Mouse (Mus musculus) retina, embryonic 14.5 days (tissue): Measurements from ENCODE around the gene Gprc5b.

Experiments
- DNase-seq: peaks from one replicate; pipeline ENCODE4 v3.0.0-alpha.2; 2015; ENCODE audit warnings: low spot score

Gene Gprc5b

DNA sequence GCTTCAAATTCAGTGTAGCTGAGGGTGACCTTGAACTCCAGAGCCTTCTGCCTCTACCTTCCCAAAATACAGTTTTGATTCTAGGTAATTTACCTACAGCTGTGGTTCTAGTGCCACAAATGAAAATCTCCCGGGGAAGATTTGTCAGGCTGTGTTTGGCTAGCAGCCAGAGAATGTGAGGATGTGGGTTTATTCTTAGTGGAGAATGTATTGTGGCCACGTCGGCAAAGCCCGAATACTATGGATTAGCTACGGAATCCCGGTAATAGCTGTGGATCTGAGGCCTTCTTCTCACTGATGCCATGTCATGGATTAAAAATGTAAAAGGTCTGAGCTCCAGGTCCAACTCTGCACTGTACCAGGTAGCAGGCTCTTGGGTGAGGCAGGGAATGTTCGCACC is 45.3 kb downstream of the Gprc5b start:
- no peak for DNase-seq

DNA sequence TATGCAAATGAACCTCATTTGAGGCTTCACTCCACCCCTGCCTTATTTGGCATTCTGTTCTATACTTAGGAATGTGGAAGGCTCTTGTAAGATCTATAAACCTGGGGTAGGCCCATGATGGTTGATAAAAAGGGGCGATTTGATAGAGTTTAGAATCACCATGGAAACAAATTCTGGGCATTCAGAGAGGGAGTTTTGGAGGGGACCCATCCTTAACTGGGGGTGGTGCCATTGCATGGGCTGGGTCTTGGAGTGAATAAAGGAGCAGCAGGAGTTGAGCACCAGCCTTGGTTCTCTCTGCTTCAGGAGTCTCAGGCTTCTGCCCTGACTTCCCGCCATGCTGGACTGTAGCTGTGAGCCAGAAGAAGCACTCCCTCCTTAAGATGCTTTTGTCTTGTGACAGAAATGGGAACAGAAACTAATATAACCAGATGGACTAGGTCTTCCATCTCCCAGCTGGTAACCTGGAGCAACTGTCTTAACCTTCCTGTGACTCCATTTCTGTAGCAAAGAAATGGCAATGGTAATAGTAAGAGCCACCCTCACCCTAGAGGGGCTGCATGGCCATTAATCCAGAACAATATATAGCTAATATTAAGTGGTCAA is 46.2 kb downstream of the Gprc5b start:
- DNase-seq, result no peak

DNA sequence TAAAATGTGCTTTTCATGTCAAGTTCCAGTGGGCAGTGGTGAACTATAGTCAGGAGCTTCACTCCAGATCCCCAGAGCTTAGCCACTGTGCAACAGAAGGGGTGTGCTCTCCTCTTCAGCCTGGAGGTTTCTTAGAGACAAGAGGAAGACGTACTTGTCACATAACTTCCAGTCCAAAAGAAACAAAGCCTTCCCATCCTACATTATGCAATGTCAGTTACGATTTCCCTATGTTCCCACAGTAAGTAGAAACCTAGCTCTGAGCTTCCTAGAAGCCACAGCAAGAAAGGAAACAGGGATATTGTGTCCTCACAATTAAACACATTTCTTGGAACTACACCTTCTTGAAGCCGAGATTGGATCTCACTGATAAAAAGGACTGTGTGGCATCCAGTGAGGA is 47.8 kb downstream of the Gprc5b start:
- no peak for DNase-seq

DNA sequence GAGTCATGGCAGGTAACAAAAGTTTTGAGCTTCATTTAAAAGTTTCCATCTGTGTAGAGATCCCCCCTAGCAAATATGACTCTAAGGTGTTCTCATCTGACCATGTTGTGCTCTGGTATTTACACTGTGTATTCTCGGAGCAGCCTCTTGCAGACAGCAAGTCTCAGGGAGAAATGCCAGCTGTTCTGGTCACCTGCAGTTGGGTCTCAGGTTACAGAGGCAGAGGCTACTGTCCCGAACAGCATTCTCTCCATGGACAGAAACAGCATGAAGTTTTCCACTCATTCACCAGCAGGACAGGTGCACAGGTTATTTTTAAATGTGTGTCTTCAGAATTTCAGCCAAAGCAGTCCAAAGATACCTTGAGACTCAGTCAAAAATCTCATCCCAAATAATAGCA is 50.1 kb downstream of the Gprc5b start:
- DNase-seq, result no peak

DNA sequence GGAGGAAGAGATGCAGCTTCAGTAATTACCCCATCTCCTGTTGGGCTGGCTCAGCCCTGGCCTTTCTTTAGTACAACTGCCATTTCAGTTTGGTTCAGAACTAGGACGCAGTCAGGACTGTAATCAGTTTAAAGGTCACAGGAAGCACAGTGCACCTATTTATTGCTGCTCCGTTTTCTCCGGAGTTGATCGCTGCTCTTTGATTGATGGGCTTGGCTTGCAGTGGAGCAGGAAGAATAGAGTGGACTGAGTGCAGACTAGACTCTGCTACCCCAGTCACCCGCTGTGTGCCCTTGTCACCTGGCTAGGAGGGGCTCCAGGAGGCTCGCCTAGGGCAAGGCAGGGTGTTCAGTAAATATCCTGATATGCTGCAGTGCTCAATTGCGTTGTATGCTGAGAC is 51.8 kb downstream of the Gprc5b start:
- DNase-seq, result no peak

DNA sequence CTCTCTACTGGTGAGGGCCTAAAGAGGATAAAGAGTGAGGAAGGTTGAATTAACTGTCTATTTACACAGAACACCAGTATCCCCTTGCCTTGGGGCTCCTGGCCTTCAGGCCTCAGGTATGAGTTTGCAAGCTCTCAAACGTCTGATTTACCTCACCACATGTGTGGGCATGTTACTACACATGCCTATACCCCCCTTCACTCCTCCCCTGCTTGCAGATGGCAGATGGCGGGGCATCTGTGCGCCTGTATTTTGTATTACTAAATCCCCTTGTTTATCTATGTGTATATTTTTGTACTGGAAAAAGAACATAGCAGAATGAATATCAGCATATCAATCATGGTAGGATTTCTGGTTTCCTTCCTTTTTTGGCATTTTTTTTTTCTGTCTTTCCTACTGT is 52.7 kb downstream of the Gprc5b start:
- no peak for DNase-seq

DNA sequence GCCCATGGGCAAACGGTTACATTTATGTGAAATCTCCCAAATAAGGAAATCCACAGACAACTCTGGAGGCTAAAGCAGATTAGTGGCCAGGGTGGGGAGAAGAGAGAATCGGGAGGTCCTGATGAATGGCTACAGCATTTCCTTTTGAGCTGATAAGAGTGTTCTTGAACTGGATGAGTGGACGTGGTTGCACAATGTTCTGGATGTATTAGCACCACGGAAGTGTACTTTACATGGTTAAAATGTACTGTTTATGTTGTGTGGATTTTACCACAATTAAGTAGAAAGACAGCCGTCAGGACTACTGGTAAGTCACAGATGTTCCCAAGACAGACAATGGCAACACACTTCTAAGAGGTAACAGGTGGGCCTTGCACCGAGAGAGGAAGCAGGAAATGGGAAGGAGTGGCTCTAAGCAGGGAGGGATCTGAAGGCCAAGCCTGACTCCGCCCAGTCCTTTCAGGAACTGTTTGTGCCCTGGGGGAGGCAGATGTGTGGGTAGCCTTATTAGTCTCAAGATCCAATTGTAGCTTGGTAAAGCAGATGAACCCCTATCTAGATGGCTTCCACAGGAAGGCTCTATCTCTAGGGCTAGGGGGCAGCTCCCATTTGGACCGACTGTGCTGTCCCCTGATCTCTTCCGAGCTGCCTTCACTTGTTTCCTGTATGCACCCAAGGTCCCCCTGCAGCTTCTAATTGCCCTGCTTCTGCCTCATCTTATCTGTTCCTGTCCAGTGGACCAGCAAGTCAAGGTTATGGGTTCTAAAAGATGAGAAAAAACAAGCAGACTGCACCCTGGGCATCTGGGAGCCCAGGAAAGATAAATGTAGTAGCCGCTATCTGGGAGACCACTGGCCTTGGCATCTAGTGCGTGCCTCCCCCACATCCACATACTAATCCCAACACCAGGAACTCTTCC is 57.3 kb downstream of the Gprc5b start:
- DNase-seq, result no peak

DNA sequence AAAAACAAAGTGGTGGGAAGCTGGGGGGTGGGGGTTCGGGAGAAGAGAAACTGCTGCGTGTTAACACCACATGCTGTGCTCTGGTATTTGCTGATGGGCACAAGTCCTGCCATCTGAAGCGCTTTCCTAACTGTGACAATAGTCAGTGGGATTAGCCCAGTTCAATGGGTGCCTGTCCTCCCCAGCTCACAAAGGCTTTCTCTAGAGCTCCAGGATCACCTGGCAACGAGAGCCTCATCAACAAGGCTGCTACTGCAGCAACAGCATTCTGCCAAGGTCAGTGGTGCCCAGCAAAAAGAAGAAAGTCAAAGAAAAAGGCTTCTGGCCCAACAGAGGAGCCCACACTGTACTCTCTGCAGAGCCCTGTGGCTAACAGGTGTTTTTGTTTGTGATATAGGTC is 58.2 kb downstream of the Gprc5b start:
- DNase-seq, result peak; percentile 25

DNA sequence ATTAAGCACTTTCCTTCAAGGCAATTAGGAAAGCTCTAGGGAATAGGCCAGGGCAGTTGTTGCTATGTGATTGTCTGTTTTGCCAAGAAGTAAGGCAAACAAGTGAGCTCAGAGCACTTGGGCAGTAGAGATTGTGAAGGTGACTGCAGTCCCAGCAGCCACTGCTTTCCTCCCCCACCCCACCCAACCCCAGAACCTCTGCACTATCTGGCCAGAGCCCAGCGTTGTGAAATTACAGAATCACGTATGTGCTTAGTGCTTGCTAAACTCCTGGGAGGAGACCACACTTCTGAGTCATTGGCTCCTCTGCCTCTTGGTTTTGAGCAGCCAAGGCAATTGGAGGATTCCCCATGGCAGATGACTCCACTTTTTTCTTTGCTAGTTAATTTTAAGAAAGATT is 59.7 kb downstream of the Gprc5b start:
- DNase-seq, result no peak

DNA sequence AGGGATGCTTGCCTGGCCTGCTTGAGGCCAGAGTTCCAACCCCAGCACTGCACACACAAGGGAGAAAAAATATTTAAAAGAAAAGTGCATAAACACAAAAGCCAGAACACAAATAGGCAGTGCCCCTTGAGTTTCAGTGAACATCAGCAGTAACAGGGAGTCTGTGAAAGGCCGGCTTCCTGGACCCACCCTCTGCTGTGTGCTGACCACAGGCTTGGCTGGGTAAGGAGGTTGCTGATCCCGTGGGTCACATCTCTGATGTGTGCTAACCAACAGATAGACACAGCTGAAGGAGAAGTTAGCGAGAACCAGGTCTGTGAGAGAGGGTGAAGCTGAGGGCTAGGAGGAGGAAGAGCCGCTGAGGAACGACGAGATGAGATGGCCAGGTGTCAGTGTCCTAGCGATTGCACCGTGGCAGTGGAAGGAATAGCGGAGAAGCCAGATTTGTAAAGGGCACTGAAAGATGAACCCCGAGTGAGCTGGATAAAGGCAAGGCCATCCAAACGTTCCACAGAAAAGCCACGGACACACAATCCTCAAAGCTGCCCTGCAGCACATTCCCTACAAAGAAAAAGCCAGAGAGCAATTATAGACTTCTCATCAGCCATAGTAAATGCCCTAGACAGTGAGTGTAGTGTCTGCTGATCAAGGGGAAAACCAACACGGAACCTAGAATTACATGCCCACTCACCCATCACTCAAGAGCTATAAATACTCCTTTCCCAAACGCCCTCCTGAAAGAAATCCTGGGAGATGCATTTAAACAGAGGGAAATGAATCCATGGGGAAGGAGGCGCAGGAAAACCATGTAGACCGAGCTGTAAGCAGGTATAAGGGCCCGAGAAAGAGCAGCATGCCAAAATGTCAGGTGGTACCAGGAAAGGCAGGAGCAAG is 63.3 kb downstream of the Gprc5b start:
- no peak for DNase-seq

DNA sequence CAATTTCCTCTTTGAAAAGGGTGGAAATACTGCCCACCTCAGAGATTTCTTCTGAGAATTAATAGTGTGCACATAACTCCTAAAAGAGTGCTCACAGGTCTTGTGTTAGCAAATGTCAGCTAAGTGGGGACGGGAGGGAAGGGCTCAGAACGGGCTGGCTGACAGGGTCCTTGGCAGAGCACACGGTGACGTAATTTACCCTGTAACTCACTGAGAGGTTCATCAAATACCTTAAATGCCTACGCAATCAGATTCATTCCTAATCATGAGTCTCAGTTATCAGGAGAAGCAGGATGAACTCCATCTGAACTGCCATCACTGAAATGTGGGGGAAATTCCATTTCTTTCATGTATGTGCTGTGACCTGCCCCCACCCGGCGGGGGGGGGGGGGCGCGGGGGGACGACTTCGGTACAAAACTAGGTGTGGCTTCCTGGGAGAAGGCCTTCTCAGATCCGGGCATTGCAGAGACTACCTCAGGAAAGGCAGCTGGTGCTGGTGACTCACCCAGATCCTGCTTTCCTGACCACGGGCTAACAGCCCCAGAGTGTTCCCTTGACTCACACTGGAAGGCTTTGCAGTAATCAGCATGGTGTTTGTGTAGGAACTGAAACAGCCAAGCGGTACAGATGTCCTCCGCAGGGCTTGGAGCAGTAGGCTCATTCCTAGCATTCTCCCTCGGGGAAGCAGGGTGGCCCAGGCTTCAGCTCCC is 65.3 kb downstream of the Gprc5b start:
- DNase-seq, result no peak

DNA sequence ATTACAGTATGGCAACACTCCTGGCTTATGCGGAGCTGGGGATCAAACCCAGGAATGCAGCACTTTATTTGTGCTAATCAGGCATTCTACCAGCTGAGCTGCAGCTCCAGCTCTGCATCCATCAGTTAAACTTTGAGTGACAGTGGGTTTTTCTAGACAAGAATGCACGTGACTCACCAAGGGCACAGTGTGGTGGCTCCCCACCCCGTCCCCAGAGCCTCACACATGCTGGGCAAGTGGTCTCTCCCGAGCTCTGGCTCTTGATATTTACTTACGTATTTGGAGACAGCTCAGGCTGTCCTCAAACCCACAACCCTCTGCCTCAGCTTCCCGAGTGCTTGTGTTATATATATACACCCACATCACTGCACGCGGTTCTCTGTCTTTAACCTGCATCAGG is 66.1 kb downstream of the Gprc5b start:
- no peak for DNase-seq

DNA sequence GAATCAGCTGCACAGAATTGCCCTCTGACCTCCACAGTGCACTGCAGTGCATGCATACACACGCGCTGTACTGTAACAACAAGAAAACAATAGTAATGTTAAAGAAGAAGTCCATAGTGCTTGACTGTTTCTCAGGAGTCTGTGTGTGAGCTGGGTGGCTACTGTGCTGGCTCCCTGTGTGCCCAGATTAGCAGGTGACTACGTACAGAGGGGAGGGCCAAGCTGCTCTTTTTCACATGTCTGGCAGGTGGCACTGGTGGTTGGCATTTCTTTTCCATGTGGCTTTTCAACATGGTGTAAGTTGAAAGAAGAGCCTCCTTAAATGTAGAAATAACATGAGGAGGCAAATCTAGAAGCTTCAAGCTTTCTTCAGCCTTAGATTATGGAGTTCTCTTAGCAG is 66.7 kb downstream of the Gprc5b start:
- no peak for DNase-seq

DNA sequence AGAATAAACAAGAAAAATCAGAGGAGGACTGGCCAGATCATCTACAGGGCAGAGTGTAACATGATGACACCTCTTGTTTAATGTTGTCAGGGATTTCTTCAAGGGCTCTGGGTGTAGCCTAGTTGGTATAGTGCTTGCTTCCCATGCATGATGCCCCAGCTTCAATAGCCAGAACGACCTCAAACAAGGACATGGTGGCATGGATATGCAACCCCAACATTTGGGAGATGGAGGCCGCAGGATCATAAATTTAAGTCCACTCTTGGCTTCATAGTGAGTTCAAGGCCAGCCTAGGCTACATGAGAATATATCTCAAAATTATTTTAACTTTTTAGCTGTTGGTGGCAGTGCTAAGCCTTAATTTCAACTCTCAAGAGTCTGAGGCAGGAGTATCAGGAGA is 67.7 kb downstream of the Gprc5b start:
- no peak for DNase-seq

DNA sequence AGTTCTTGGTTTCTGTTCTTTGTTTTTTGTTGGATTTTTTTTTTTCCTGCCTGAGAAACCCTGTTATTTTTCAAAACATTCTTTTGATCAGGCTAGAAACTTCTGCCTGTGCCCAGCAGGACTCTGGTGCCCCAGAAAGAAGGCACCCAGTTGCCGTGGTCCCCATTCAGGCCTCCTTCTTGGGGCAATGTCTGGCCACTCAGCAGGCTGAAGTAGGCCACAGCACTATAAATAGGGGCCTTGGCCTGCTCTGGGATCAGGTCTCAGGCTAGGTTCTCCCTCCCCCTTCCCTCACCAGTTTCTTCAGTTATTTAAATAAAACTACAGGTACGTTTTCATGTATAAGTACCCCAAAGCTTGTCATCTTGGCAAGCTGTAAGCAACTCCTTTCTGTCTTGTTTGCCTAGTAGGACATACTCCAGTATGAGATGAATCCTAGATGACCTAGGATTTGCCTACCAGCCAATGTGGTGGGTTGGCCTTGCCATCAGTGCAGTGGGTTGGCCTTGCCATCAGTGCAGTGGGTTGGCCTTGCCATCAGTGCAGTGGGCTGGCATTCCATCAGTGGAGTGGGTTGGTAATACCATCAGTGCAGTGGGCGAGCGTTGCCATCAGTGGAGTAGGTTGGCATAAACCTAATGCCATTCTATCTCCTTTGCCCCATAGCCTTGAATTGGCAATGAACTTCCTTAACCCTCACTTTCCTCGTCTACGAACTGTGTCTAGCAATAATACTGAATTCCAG is 68.3 kb downstream of the Gprc5b start:
- no peak for DNase-seq

DNA sequence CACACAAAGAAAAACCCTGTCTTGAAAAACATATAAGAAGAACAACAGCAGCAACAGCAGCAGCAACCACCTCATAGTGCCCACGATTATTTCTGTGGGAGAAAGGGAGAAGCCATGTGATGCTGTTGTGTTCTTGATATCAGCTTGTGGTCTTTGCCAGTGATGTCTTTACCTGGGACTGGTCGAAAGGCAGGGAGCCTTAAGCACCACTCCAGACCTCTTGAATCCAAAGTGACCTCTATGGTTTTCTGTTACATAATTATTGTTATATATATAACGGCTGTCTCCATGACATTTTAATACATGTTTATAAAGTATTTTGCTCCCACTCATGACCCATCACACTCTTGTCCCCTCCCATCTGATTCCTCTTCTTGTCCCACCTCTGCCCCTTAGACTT is 69.5 kb downstream of the Gprc5b start:
- no peak for DNase-seq

DNA sequence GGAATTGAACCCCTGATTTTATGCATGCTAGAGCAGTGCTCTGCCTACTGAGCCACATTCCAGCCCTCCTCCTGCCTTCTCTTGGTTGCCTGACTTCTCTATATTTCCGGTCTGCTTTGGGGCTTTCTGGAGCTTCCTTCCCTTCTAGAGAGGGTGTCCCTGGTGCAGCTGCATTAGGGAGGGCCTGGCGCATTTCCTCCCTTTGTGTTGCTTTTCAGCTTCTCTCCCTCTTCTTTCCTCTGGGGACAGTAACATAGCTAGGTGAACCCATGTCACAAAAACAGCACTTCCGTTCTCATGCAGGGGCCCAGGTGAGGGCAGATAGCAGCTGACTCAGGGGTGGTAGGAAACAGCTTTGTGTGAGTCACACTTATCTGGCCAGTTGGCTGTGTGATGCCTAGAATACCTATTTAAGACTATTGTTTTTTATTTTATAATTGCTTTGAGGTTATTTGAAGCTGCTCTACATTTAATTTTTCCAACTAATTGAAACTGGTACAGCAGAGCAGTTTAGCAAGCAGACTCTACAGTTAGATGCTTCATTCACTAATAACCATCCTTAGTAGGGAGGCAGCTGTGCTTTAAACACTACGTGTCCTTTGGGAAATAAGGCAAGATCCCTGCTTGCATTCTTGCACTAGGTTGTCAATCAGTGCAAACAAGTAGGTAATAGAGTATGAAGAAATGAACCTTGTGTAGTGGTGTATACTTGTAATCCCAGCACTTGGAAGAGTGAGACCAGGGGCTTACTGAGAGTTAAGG is 72.4 kb downstream of the Gprc5b start:
- no peak for DNase-seq
